ENCODE assay signal across 8 mouse cellular contexts in the genomic region with DNA sequence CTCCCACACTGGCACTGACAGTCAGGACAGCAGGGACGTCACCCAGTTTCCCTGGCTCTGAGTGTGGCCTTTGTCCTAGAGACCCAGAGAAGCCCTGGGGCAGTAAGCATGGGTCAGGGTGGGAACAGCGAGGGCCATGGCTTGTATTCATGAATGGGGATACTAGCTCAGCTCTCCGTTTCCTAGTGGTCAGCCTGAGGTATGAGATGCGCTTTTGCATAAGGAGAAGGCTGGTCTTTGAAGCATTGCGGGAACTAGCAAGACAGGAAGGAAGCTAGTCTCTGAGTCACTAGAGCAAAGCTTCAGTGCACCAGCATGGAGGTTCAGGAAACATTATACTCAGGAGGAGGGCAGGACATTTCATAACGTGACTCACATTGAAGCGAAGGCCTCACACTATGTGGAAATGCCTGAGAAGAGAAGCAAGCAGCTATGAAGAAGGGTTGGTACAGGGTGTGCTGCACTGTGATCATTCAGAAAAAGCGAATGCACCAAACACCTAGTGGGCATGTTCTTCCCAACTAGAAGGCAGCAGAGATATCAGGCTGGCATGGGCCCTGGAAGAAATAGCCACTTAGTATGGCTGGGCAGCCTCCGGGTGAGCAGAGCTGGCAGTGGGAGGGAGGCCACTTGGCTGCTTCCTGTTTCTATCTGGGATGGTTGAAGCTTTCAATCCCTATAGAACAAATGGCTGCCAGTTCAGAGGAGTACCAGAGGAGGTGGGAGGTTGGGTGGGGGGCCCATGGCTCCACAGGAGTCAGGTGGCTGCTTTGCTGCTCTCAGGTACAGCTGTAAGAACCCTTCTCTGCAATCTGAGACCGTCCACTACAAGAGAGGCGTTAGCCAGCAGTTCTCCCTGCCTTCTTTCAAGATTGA. TPM values are rescaled to one million over a fixed set of nuclear protein-coding genes. Genes with fewer than 3 reads are reported as not detected.
DNase-seq lines count a peak whose midpoint lies in the region; ATAC-seq and TF ChIP-seq lines count a peak whose summit lies in the region.

No protein-coding gene starts in this region.

- POLR2A ChIA-PET in Patski (lab: Charles Lee): interaction anchor here (0.8 to 2.3 kb wide), 5 partner anchors 17 to 94 kb away, joined by 3 to 8 read pairs (median 7); partner anchors contain the start of genes Mgrn1, Smim22 and Ubald1

- H3K9ac ChIP-seq in liver, embryonic 16.5 days (ENCODE audit: low read depth, low read length): no peak overlapping the region

- ATAC-seq in Patski: peak; percentile 94
- ATAC-seq in liver, embryonic 16.5 days (ENCODE audit: low read depth): peak; percentile 40

- in situ Hi-C loops in Patski (cut with MboI; ENCODE audit: low pct_unique_long_range_greater_than_20kb): no loop called here

- peak overlapping the region; percentile 57 for H3K27ac ChIP-seq in kidney, adult 2 months (ENCODE audit: insufficient read depth, low read depth, low read length)
- peak overlapping the region; percentile 56 for H3K27ac ChIP-seq in heart, embryonic 10.5 days
- peak overlapping the region; percentile 81 for H3K27ac ChIP-seq in liver, embryonic 16.5 days (ENCODE audit: low read length)

- peak overlapping the region; percentile 2; the same call in 1 of the 2 replicates for H3K4me2 ChIP-seq in liver, embryonic 16.5 days (ENCODE audit: low read depth, low read length)

- peaks cover 12% of the 10 kb centered on the region; the same call in 1 of the 2 replicates for H3K4me1 ChIP-seq in kidney, adult 2 months (ENCODE audit: control insufficient read depth, insufficient read depth, low read length)
- H3K4me1 ChIP-seq in heart, embryonic 10.5 days: peaks cover 20% of the 10 kb centered on the region
- H3K4me1 ChIP-seq in liver, embryonic 16.5 days (ENCODE audit: control insufficient read depth, low read depth, low read length): peaks cover 10% of the 10 kb centered on the region

- H3K27me3 ChIP-seq in kidney, adult 2 months (replicated peaks; ENCODE audit: control insufficient read depth, insufficient read depth, low read length): no peaks in the 10 kb centered on the region
- no peaks in the 10 kb centered on the region for H3K27me3 ChIP-seq in Patski
- H3K27me3 ChIP-seq in heart, embryonic 10.5 days (ENCODE audit: insufficient read depth, poor library complexity, severe bottlenecking): no peaks in the 10 kb centered on the region
- no peaks in the 10 kb centered on the region for H3K27me3 ChIP-seq in liver, embryonic 16.5 days (ENCODE audit: control insufficient read depth, insufficient read depth, low read depth, low read length)

- peak; percentile 32 for DNase-seq in kidney, adult 2 months
- no peak for DNase-seq in kidney, adult 8-10 months
- DNase-seq in Patski (ENCODE audit: low read depth, low spot score): peak; percentile 86
- DNase-seq in heart, embryonic 10.5 days (ENCODE audit: low spot score): no peak
- DNase-seq in spleen, postnatal 36 days (ENCODE audit: low spot score in 2 of 2): peak; percentile 60 to 63
- DNase-seq in urinary bladder, adult 2 months (ENCODE audit: low spot score): no peak
- no peak for DNase-seq in cerebellum, adult 11-12 months

- 38% methylated on average over 11 of the region's 11 CpGs for WGBS in kidney, adult 2 months
- 69% methylated on average over 11 of the region's 11 CpGs for WGBS in heart, embryonic 10.5 days
- WGBS in liver, embryonic 16.5 days (ENCODE audit: insufficient replicate concordance): 52% methylated on average over 11 of the region's 11 CpGs

- no peaks in the 10 kb centered on the region for H3K9me3 ChIP-seq in heart, embryonic 10.5 days
- H3K9me3 ChIP-seq in liver, embryonic 16.5 days (replicated peaks; ENCODE audit: control insufficient read depth, low read length): no peaks in the 10 kb centered on the region

- peaks cover 3% of the 10 kb centered on the region for H3K36me3 ChIP-seq in kidney, adult 2 months (ENCODE audit: control insufficient read depth, insufficient read depth, low read length)
- peaks cover 84% of the 10 kb centered on the region for H3K36me3 ChIP-seq in heart, embryonic 10.5 days
- H3K36me3 ChIP-seq in liver, embryonic 16.5 days (ENCODE audit: control insufficient read depth, insufficient read depth): peaks cover 9% of the 10 kb centered on the region; the same call in 1 of the 2 replicates

- CTCF ChIA-PET in Patski (lab: Charles Lee): interaction anchor here (1.2 to 2.7 kb wide), 18 partner anchors 9 to 150 kb away, joined by 3 to 24 read pairs (median 6); partner anchors contain the start of genes Mgrn1, Nudt16l1 and Ubald1

- no peak for TF ChIP-seq POLR2A in kidney, adult 2 months (IDR thresholded peaks at IDR 0.05; ENCODE audit: low read depth, low read length)

- no peak overlapping the region for H3K4me3 ChIP-seq in kidney, adult 2 months (ENCODE audit: insufficient read depth, low read depth, low read length)
- H3K4me3 ChIP-seq in heart, embryonic 10.5 days: peak overlapping the region; percentile 18; the same call in 1 of the 2 replicates
- no peak overlapping the region for H3K4me3 ChIP-seq in liver, embryonic 16.5 days (ENCODE audit: low read depth, low read length)

- no peak for TF ChIP-seq CTCF in kidney, adult 2 months (conservative IDR thresholded peaks at IDR 0.05; ENCODE audit: insufficient read depth, insufficient read length, low read depth, low read length)
- TF ChIP-seq CTCF in Patski (IDR thresholded peaks at IDR 0.05): no peak

RNA-seq across cellular contexts. Expression of gene Nudt16l1, which starts 25.4 kb away (rescaled TPM):
- 137 and 145 TPM in 2 replicates for polyA plus RNA-seq in kidney, adult 2 months (2012; rRNA removed)
- 57.9 TPM for polyA plus RNA-seq in Patski (2021)
- 111 and 125 TPM in 2 replicates for polyA plus RNA-seq in heart, embryonic 10.5 days (2016; fragmentation: Nextera tagmentation; extraction: Ambion mirVana)
- polyA plus RNA-seq in liver, embryonic 16.5 days (2015; fragmentation: Nextera tagmentation; extraction: Ambion mirVana): 47.8 and 49.1 TPM in 2 replicates
- 59.9 and 64.6 TPM in 2 replicates for polyA plus RNA-seq in urinary bladder, adult 2 months (2012; rRNA removed)

RNA-seq across cellular contexts. Expression of gene Mgrn1, which starts 27.1 kb away (rescaled TPM):
- 197 and 218 TPM in 2 replicates for polyA plus RNA-seq in kidney, adult 2 months (2012; rRNA removed)
- polyA plus RNA-seq in Patski (2021): 121 TPM
- 96.2 and 131 TPM in 2 replicates for polyA plus RNA-seq in heart, embryonic 10.5 days (2016; fragmentation: Nextera tagmentation; extraction: Ambion mirVana)
- 28.2 and 30.4 TPM in 2 replicates for polyA plus RNA-seq in liver, embryonic 16.5 days (2015; fragmentation: Nextera tagmentation; extraction: Ambion mirVana)
- 84.0 and 91.8 TPM in 2 replicates for polyA plus RNA-seq in urinary bladder, adult 2 months (2012; rRNA removed)

RNA-seq across cellular contexts. Expression of gene Ubald1, which starts 33.0 kb away (rescaled TPM):
- 38.4 and 39.2 TPM in 2 replicates for polyA plus RNA-seq in kidney, adult 2 months (2012; rRNA removed)
- polyA plus RNA-seq in Patski (2021): 30.2 TPM
- polyA plus RNA-seq in heart, embryonic 10.5 days (2016; fragmentation: Nextera tagmentation; extraction: Ambion mirVana): 29.8 and 31.4 TPM in 2 replicates
- polyA plus RNA-seq in liver, embryonic 16.5 days (2015; fragmentation: Nextera tagmentation; extraction: Ambion mirVana): 10.8 and 13.3 TPM in 2 replicates
- 21.5 and 41.1 TPM in 2 replicates for polyA plus RNA-seq in urinary bladder, adult 2 months (2012; rRNA removed)

RNA-seq across cellular contexts. Expression of gene Anks3, which starts 50.9 kb away (rescaled TPM):
- polyA plus RNA-seq in kidney, adult 2 months (2012; rRNA removed): 50.7 and 61.1 TPM in 2 replicates
- polyA plus RNA-seq in Patski (2021): 58.2 TPM
- 38.5 and 44.4 TPM in 2 replicates for polyA plus RNA-seq in heart, embryonic 10.5 days (2016; fragmentation: Nextera tagmentation; extraction: Ambion mirVana)
- 16.5 and 16.7 TPM in 2 replicates for polyA plus RNA-seq in liver, embryonic 16.5 days (2015; fragmentation: Nextera tagmentation; extraction: Ambion mirVana)
- 56.9 and 77.5 TPM in 2 replicates for polyA plus RNA-seq in urinary bladder, adult 2 months (2012; rRNA removed)

Comparison
In these comparisons a context has a peak if more than half of its experiments do, and no peak if none do; other contexts are left out.
1. DNase-seq: peak in kidney, adult 2 months (single experiment), Patski (single experiment) and spleen, postnatal 36 days (2 of 2); none in kidney, adult 8-10 months (0 of 2), heart, embryonic 10.5 days (single experiment), urinary bladder, adult 2 months (single experiment) and cerebellum, adult 11-12 months (single experiment).
2. Peak in every context shown above with its lines, with median percentiles within 50 percentile points of each other: H3K27ac ChIP-seq.